Mouse (Mus musculus) liver, embryonic 13.5 days (tissue): ENCODE measurements around the gene Cachd1. TPM values are rescaled to one million over a fixed set of nuclear protein-coding genes. Genes with fewer than 3 reads are reported as not detected.

Experiments
- ATAC-seq: fragments of 200-750 bp; cut with Nextera tagmentation; 2 replicates; pipeline ENCODE4 v1.8.0; 2017; ENCODE audit warnings: low read depth, mild to moderate bottlenecking, moderate number of reproducible peaks, moderate library complexity
- DNase-seq: peaks from one replicate; pipeline ENCODE4 v3.0.0; 2022
- H3K27ac ChIP-seq: fragments of 300-500 bp; sonication (generic); 2 replicates; pipeline ENCODE4 v1.5.1; 2015; ENCODE audit warnings: moderate library complexity, mild to moderate bottlenecking, inconsistent platforms
- H3K27me3 ChIP-seq: fragments of 300-500 bp; sonication (generic); 2 replicates; pipeline ENCODE4 v1.6.1; 2015; ENCODE audit warnings: mild to moderate bottlenecking, inconsistent platforms
- H3K36me3 ChIP-seq: fragments of 300-500 bp; sonication (generic); 2 replicates; pipeline ENCODE4 v1.6.1; 2015; ENCODE audit warnings: mild to moderate bottlenecking, inconsistent platforms
- H3K4me1 ChIP-seq: fragments of 300-500 bp; sonication (generic); replicated peaks from 2 replicates; pipeline ENCODE4 v1.6.1; 2015; ENCODE audit warnings: inconsistent platforms
- H3K4me2 ChIP-seq: fragments of 300-500 bp; sonication (generic); 2 replicates; pipeline ENCODE4 v1.6.1; 2015; ENCODE audit warnings: inconsistent platforms, mild to moderate bottlenecking, moderate library complexity
- H3K4me3 ChIP-seq: fragments of 300-500 bp; sonication (generic); replicated peaks from 2 replicates; pipeline ENCODE4 v1.5.1; 2015; ENCODE audit warnings: mild to moderate bottlenecking, inconsistent platforms
- H3K9ac ChIP-seq: fragments of 300-500 bp; sonication (generic); 2 replicates; pipeline ENCODE4 v1.6.1; 2015; ENCODE audit warnings: mild to moderate bottlenecking, inconsistent platforms
- H3K9me3 ChIP-seq: fragments of 300-500 bp; sonication (generic); replicated peaks from 2 replicates; pipeline ENCODE4 v1.6.1; 2016; ENCODE audit warnings: inconsistent platforms
- WGBS: fragments of 180-500 bp; shearing (Covaris S2); methylation state at CpG from one replicate; pipeline ENCODE4 v1.1.7; 2015; ENCODE audit not compliant: insufficient replicate concordance; 5-methylcytosine and 5-hydroxymethylcytosine counted together
- polyA plus RNA-seq: library from polyadenylated mRNA; unstranded; fragments of >200 nt; fragmentation: Nextera tagmentation; extraction: Ambion mirVana; gene quantifications from 2 replicates; pipeline ENCODE4 v1.2.1, GENCODE M21; 2015

The Cachd1 gene
- polyA plus RNA-seq, 1 experiment from 2014 or later: 6.5 TPM

DNA sequence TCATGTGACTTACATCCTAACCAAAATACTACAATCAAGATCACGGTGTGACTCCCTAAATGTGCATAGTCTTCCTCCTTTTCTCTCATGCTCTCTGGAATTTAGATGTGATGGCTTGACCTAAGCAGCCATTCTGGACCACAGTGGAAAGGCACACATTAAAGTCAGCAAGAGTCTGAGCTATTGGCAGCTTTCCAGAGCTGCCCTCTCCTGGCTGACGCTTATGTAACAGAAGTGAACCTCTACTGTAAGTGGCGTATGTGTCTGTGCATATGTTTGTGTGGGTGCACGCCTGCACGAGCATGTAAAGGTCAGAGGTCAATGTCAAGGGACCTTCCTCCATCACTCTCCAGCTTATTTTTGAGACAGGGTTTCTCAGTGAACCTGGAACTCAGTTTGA, 258.7 kb downstream of the Cachd1 start:
- Histone ChIP-seq H3K4me2 (no peak overlapping the region), H3K27ac (no peak overlapping the region), H3K4me3 (no peak overlapping the region), H3K9ac (no peak overlapping the region), H3K9me3 (no peaks in the 10 kb centered on the region), H3K36me3 (no peaks in the 10 kb centered on the region), H3K4me1 (no peaks in the 10 kb centered on the region), H3K27me3 (no peaks in the 10 kb centered on the region)
- 70% methylated on average over 5 of the region's 5 CpGs for WGBS
- DNase-seq (no peak), ATAC-seq (no peak)

DNA sequence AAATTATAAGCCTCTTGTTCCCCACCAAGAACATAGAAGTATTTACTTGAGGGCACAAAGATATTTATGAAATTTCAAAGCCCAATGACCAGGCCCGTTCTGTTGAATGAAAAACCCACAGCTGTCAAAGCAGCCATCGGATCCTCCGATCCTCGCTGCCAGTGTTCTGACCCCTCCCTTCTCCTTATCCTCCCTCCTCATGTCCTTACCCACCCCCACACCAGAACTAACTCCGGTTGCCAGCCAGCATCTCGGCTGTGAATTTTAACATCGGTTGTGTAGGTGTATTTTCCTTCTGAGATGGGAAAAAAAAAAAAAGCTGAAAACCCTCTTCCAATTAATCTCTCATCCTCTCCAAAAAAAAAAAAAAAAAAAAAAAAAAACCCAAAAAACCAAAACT, 260.7 kb downstream of the Cachd1 start:
- ATAC-seq (no peak), DNase-seq (no peak)
- no peaks in the 10 kb centered on the region for H3K36me3 ChIP-seq
- H3K4me3 ChIP-seq: no peak overlapping the region
- no peaks in the 10 kb centered on the region for H3K27me3 ChIP-seq
- H3K4me2 ChIP-seq: no peak overlapping the region
- no peaks in the 10 kb centered on the region for H3K4me1 ChIP-seq
- WGBS: 57% methylated on average over 7 of the region's 7 CpGs
- H3K9ac ChIP-seq: no peak overlapping the region
- no peak overlapping the region for H3K27ac ChIP-seq
- H3K9me3 ChIP-seq: no peaks in the 10 kb centered on the region

- no peaks in the 10 kb centered on the region for H3K9me3 ChIP-seq
- no peak overlapping the region for H3K4me2 ChIP-seq
- no peak overlapping the region for H3K9ac ChIP-seq
- no peak for DNase-seq
- no peak for ATAC-seq
- WGBS: 56% methylated on average over 2 of the region's 2 CpGs
- H3K4me3 ChIP-seq: no peak overlapping the region
- H3K27ac ChIP-seq: no peak overlapping the region
- H3K27me3 ChIP-seq: no peaks in the 10 kb centered on the region
- H3K36me3 ChIP-seq: no peaks in the 10 kb centered on the region
- no peaks in the 10 kb centered on the region for H3K4me1 ChIP-seq
Measured at GRCm38 (mm10) chr4:101043691-101044090, 267.2 kb downstream of the Cachd1 start.

DNA sequence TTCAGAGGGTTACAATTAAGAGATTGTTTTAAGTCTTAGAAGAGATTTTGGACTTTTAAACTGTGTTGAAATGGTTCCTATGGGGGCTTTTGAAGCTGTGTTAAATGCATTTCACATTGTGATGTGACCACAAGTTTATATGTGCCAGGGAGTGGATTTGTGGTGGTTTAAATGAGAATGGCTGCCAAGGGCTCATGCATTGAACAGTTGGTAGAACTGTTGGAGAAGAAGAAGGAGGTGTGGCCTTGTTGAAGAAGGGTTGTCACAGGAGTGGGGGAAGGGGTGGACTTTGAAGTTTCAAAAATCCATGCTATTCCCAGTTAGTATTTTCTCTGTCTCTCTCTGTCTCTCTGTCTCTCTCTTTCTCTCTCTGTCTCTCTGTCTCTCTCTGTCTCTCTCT, 267.7 kb downstream of the Cachd1 start:
- no peak for ATAC-seq
- no peak for DNase-seq
- H3K9me3 ChIP-seq: no peaks in the 10 kb centered on the region
- no peaks in the 10 kb centered on the region for H3K4me1 ChIP-seq
- no peak overlapping the region for H3K4me2 ChIP-seq
- no peaks in the 10 kb centered on the region for H3K27me3 ChIP-seq
- H3K9ac ChIP-seq: no peak overlapping the region
- no peak overlapping the region for H3K4me3 ChIP-seq
- H3K27ac ChIP-seq: no peak overlapping the region
- no peaks in the 10 kb centered on the region for H3K36me3 ChIP-seq

DNA sequence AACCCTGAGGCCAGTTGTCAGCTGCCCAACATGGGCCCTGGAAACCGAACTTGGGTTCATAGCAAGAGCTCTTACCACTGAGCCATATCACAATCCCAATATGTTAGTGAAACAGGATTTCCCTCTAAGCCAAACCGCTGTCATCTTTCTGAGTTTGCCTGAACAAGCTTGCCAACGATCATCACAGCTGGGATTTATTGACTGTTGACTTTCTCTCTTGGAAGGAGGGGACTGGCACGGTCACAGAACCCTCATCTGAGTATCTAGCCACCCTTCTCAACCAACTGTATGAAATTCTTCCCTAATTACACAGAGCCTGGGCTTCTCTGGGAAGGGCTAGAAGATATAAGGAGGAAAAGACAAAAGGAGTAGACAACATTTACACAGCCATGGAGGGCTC, 270.1 kb downstream of the Cachd1 start:
- Histone ChIP-seq H3K27ac (no peak overlapping the region), H3K4me3 (no peak overlapping the region), H3K27me3 (no peaks in the 10 kb centered on the region), H3K9ac (no peak overlapping the region), H3K9me3 (no peaks in the 10 kb centered on the region), H3K36me3 (no peaks in the 10 kb centered on the region), H3K4me1 (no peaks in the 10 kb centered on the region), H3K4me2 (no peak overlapping the region)
- DNase-seq (no peak), ATAC-seq (no peak)
- WGBS: 57% methylated on average over 4 of the region's 4 CpGs

DNA sequence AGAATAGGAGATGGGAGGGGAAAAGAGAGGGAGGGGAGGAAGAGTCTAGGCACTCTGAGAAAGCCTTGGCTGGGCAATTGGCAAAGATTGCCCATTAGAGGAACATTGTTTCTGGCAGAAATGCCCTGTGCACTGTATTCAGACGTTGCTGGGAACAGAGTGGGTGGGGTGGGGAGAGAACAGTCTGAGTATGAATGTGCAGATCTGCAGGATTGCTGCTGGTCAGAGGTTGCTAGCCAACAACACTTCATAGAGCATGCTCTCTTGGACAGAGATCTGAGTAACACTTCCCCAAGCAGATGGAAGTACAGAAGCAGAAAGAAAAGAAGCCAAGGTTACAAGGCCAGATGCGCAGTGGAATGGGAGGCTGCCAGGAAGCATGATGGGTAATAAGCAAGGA, 285.7 kb downstream of the Cachd1 start:
- H3K4me2 ChIP-seq: no peak overlapping the region
- ATAC-seq (no peak), DNase-seq (no peak)
- 64% methylated on average over 2 of the region's 2 CpGs for WGBS
- 0 out of 2 replicates have a peak, but pooled peaks cover 14% of the 10 kb centered on the region for H3K27me3 ChIP-seq
- no peak overlapping the region for H3K27ac ChIP-seq
- H3K36me3 ChIP-seq: no peaks in the 10 kb centered on the region
- H3K9ac ChIP-seq: no peak overlapping the region
- no peaks in the 10 kb centered on the region for H3K4me1 ChIP-seq
- no peaks in the 10 kb centered on the region for H3K9me3 ChIP-seq
- H3K4me3 ChIP-seq: no peak overlapping the region

DNA sequence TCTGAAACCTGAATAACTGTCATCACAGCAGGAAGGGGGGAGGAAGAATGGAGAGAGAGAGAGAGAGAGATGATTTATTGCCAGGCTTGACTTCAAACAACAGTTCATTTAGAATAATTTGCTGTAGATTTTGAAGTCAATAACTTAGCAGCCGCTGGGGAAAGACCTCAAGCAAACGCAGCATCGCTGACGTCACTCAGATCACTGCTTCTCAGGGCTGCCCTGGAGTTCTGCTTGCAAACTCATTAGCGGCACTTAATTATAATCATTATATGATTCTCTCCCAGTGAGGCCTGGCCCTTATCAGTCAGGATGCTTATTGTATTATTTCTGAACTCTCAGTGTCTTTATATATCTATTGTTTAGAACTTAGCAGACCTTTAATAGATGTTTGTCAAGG, 289.9 kb downstream of the Cachd1 start:
- no peaks in the 10 kb centered on the region for H3K9me3 ChIP-seq
- no peak overlapping the region for H3K27ac ChIP-seq
- 52% methylated on average over 5 of the region's 5 CpGs for WGBS
- 0 out of 2 replicates have a peak, but pooled peaks cover 3% of the 10 kb centered on the region for H3K4me1 ChIP-seq
- H3K36me3 ChIP-seq: no peaks in the 10 kb centered on the region
- DNase-seq (no peak), ATAC-seq (no peak)
- H3K4me2 ChIP-seq: no peak overlapping the region
- H3K27me3 ChIP-seq: peaks cover 46% of the 10 kb centered on the region
- H3K9ac ChIP-seq: no peak overlapping the region
- no peak overlapping the region for H3K4me3 ChIP-seq

GRCm38 (mm10) chr4:101068786-101069153, 292.3 kb downstream of the Cachd1 start, which contains the start of gene Raver2:
TSS of gene Raver2 (plus strand) at chr4:101068983.
- DNase-seq (no peak), ATAC-seq (no peak)
- WGBS: 3% methylated on average over 40 of the region's 54 CpGs
- Histone ChIP-seq H3K4me1 (0 out of 2 replicates have a peak, but pooled peaks cover 3% of the 10 kb centered on the region), H3K36me3 (no peaks in the 10 kb centered on the region), H3K4me3 (peak within 1 kb of the TSS; percentile 65), H3K27me3 (peaks cover 54% of the 10 kb centered on the region), H3K4me2 (peak within 1 kb of the TSS; percentile 79), H3K27ac (no peak within 1 kb of the TSS), H3K9ac (peak within 1 kb of the TSS; percentile 45), H3K9me3 (no peaks in the 10 kb centered on the region)

DNA sequence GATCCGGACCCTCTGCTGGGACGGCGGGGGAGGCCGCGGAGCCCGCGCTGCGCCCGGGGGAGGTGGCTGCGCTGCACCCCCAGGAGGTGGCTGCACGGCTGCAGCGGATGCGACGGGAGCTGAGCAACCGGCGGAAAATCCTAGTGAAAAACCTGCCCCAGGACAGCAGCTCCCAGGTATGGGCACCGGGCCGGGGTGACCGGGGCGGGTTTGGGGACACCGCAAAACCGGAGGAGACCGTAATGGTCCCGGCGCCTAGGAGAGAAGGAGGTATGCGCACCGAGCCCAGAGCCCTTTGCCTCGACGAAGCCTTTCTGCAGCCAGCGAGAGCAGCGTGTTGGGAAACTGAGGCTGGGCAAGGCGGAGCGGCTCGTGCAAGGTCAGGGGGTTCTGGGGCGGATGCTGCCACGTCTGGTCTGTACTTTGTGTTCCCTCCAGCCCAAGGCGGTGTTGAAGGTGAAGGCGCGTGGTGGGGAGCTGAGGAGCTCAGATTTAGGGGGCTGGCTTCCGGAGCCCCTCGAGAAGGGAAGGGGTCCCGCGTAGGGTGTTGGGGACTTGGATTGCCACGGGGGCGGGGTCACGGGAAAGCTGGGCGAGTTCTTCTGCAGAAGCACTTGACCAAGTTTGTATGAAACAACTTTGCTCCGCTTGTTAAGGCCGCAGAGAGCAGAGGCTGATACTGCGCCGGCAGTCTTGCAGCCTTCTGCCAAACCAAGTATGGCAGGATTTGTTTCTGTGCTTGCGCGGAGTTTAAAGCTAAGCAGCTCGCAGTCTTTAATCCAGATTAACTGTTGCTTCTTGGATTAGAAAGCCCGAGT, 292.9 kb downstream of the Cachd1 start:
- 1% methylated on average over 55 of the region's 55 CpGs for WGBS
- peaks cover 54% of the 10 kb centered on the region for H3K27me3 ChIP-seq
- H3K9ac ChIP-seq: peak overlapping the region; percentile 45
- 0 out of 2 replicates have a peak, but pooled peaks cover 3% of the 10 kb centered on the region for H3K4me1 ChIP-seq
- no peaks in the 10 kb centered on the region for H3K36me3 ChIP-seq
- no peak for ATAC-seq
- no peak overlapping the region for H3K27ac ChIP-seq
- no peak for DNase-seq
- peak overlapping the region; percentile 65 for H3K4me3 ChIP-seq
- peak overlapping the region; percentile 79 for H3K4me2 ChIP-seq
- no peaks in the 10 kb centered on the region for H3K9me3 ChIP-seq

- ATAC-seq: no peak
- 54% methylated on average over 4 of the region's 4 CpGs for WGBS
- Histone ChIP-seq H3K9ac (no peak overlapping the region), H3K4me3 (no peak overlapping the region), H3K4me1 (0 out of 2 replicates have a peak, but pooled peaks cover 3% of the 10 kb centered on the region), H3K36me3 (no peaks in the 10 kb centered on the region), H3K27me3 (peaks cover 45% of the 10 kb centered on the region), H3K4me2 (no peak overlapping the region), H3K9me3 (no peaks in the 10 kb centered on the region), H3K27ac (no peak overlapping the region)
- no peak for DNase-seq
Measured at GRCm38 (mm10) chr4:101071570-101071969, 295.1 kb downstream of the Cachd1 start.

GRCm38 (mm10) chr4:101076425-101076824, 299.9 kb downstream of the Cachd1 start:
- 60% methylated on average over 3 of the region's 3 CpGs for WGBS
- ATAC-seq (no peak), DNase-seq (no peak)
- Histone ChIP-seq H3K4me3 (no peak overlapping the region), H3K27me3 (peaks cover 8% of the 10 kb centered on the region; the same call in 1 of the 2 replicates), H3K9ac (no peak overlapping the region), H3K36me3 (no peaks in the 10 kb centered on the region), H3K4me2 (no peak overlapping the region), H3K27ac (no peak overlapping the region), H3K4me1 (peaks cover 10% of the 10 kb centered on the region), H3K9me3 (no peaks in the 10 kb centered on the region)
